Mouse (Mus musculus) urinary bladder, postnatal 36 days (tissue): Measurements from ENCODE around the gene Gucy1a1.

ENCODE experiments used
- DNase-seq, 2 experiments: peaks; one replicate each; pipeline ENCODE4 v3.0.0; 2022; ENCODE audit warnings: low spot score in 2 of 2, mixed read lengths in 1 of 2

Gene Gucy1a1

DNA sequence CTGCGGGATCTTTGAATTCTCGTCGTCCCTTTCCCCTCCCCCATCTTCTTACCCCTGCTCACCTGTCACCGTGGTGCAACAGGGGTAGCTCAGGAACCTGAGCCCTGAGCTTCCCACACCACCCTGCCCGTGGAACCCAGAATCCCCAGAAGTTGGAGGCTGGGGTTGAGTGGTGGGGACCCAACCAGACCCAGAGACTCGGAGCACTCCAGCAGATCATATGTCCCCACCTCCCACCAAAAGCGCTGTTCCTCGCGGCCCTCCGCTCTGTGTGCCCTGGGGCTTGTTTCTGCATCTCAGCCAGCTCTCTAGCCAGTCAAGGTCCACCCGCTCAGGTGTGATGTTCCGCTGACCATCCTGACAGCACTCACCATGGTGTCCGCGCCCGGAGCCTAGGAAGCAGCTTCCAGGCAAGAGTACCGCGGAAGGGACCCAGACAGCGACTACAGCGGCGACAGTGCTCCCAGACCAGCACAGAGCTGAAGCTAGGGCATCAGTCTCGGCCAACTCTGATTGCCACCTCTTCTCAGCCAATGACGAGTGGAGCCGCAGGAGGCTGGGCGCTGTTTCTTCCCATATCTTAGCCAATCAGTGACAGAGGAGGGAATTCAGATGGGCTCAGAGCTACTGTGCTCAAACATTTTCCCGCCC is 71.3 kb downstream of the Gucy1a1 start, which contains the start of gene Gucy1b1:
Gene Gucy1b1 (minus strand): TSS at position 489 of the 651 bp plus-strand sequence.
- DNase-seq = peak; percentile 3 to 38

DNA sequence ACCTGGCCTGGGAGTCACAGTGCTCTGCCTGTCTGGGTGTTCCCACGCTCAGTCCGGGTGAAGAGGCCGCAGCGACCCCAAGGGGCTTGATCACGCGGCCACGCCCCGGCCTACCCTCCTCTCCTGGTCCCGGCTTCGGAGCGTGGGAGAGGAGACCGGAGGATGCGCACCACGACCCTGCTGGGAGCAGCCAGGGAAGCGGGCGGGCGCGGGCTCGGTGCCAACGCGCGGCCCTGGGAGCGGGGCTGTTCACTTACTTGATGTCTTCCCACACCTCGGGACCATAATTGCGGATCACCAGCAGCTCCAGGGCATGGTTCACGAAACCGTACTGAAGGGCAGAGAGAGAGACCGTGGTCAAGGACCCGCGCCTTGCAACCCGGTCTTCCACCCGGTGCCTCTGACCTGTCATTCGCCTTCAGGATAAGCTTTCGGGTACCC is 71.8 kb downstream of the Gucy1a1 start:
- DNase-seq = peak; percentile 2 to 10

DNA sequence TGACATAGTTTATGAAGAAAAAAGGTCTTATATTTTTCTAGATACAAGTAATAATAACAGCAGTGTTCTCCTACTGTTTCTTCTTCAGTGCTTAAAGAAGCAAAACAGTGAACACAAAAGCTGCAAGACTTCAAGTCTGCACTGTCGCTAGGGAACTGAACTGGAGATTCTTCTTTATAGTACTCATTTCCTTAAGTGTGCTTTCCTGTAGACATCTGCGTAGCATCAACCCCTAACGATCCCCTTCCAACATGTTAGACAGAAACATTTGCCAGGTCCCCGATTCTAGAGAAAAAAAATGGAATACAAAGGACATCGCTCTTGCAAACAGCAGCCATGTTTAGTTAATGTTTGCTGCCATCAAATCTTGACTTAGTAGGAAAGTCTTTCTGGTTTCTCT is 77.8 kb downstream of the Gucy1a1 start:
- no peak for DNase-seq

DNA sequence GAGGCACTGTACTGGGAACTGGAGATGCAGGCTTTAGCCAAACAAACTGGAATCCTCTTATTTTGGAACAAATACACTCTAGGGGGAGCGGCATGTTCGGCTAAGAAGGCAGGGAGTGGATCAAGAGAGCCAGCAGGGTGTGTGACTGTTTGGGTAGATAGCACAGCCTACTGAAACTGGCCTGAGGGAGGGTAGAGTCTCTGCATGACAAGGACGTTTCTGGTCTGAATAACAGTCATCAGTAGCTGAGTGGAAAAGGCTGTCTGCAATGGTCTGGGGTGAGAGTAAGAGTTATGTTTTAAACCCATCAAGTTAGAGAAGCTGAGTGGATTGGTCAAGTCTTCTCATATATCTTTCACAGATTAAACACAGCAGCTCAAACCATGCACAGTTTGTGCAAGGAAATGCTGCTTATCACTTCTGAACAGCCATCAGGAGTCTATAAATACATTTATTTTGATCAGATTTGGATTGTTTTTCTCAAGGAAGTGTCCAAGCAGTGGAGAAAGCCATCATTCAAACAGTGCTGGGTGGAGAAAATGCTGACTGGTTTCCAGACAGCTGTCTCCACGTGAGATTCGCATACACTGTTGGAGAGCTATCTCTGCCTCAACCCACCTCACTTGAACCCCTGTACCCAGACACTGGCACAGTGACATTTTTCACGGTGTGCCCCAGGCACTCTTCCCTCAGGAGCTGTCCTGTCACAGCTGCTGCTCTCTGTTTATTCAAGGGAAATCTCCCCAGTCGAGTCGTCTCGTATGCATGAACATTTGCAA is 84.0 kb downstream of the Gucy1a1 start:
- DNase-seq = no peak

DNA sequence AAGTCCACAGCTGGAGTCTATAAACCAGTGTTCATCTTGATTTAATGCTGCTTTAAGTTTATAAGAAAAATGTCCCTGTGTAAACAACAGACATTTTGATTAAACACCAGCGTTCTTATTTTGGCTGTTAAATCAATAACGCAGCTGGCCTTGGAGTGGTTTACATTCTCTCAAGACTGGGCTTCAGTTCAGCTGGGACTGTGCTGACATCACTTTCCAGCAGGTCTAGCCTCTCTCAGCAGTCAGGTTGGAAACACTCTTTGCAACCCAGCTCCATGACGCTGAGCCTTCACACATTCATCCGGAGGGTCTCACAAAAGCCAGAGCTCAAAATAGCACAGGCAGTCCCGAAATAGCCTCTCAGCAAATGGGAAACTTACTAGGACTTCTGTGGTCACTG is 88.4 kb downstream of the Gucy1a1 start:
- DNase-seq = no peak

DNA sequence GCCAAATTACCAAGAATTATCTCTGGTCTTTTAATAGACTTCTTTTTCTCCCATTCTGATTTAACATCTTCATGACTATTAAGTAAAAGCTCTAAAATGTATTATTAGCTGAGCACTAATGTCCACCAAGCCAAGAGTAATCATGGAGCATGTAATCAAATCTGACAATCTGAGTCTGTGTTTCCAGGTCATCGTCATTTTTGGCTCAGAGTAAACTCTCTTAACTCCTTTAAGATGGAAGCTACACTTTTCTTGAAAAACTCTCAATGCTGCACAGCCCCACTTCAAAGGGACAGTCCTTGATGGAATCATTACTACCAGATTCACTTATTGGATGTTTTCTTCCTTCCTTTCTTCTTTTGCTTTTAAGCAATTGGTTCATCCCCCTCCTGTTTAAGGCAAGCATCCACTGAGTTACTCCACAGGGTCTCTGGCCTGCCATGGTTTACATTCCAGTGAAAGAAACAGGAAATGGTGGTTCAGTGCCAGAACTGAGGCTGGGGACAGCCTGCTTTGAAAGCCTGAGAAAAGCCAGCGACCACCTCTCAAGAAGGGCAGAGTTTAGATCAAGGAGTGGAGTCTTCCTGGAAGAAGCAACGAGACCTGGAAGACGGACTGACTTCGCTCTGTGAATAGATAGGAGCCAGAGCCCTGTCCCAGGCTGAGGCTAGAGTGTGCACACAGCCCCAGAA is 91.2 kb downstream of the Gucy1a1 start:
- DNase-seq = no peak

DNA sequence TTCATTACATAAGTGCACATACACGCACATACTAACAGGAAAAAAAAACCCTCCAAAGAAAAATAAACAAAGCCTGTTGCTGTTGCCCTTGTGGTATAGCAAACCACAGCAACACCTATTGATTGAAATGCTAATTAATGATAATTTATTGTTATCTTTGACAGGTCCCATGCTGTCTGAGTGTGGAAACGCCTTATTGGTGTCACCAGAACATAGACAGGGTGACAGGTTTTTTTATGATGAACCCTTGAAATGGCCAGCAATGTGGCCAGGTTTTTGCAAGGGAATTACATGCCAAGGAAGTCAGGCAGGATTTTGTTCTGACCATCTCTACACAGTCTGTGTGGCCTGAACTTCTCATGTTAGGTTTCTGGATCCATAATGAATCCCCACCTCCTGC is 93.6 kb downstream of the Gucy1a1 start:
- DNase-seq = no peak

DNA sequence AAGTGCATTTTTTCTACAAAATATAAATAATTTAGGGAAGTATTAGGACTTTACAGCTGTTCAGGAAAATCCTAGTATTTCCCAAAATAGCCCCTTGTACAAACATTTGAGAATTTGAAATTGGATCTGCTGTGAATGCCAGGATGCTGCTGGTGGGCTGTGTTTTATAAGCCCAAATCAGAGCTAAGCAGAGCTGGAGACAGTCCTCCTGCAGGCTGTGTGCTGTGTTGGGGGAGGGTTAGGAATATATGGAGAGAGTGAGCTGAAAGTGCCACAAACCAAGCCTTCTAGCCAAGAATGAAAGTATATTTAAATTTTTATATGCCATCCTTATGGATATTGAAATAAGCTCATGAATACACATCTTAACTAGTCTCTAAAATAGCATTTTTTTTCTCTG is 94.1 kb downstream of the Gucy1a1 start:
- no peak for DNase-seq

DNA sequence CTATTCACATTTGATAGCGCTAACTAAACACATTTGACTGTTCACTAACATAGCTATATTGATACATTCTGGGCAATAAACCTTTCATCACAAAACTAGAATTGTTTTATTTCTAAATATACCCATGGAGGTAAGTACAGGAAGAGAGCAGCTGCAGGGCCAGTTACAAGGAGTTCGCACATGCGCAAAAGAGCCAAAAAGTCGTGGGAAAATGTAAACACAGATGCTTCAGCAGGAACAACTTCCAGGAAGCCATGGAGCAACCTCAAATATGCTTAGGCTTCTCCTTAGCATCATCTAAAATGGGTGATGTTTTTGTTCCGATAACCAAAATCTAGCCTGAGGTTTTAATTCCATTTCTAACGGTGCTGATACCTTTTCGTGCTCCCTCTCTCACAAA is 96.9 kb downstream of the Gucy1a1 start:
- DNase-seq = no peak

DNA sequence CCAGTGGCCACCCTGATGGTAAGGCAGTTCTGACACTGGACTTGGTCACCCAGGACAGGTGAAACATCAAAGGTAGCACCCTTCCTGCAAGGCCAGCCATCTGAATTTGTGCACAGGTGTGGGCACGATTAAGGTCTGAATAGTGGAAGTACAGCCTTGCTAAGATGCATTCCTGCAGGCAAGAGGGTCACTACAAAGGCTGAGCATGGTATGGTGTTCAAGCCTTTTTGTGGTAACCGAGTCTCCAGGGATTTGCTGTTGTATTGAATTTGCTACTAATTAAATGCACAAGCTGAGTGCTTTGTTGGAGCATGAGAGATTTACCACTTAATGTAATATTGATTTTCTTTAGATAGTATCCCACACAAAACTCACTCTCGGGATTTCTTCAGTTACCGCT is 97.5 kb downstream of the Gucy1a1 start:
- no peak for DNase-seq

DNA sequence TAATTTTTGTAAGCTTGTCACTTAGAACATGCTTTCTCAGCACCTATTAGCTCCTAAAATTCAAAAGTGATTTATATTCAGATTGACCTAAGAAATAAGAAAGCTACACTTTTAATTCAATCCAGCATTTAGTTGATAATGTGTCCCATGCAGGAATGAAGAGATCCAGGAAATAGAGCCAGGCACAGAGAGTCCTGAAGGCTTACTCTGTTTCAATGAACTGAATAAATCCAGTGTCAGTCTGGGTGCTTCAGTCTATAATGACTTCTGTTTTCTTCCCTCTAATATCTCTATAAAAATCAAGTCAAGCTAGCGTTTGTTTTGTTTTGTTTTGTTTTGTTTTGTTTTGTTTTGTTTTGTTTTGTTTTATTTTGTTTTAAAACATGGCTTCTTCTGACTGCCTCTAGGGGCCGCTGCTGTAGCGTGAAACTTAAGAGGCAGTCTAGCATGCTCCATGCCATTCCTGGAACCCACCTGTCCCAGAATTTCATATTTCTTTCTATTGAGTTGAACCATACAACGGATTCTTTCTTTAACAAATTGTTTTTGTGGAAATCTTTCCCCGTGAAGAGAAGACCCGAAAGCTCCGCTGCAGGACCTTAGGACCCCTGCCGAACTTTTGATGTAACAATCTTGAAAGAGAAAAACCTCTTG is 98.4 kb downstream of the Gucy1a1 start:
- peak in 1 of 2 experiments; percentile 17 for DNase-seq

DNA sequence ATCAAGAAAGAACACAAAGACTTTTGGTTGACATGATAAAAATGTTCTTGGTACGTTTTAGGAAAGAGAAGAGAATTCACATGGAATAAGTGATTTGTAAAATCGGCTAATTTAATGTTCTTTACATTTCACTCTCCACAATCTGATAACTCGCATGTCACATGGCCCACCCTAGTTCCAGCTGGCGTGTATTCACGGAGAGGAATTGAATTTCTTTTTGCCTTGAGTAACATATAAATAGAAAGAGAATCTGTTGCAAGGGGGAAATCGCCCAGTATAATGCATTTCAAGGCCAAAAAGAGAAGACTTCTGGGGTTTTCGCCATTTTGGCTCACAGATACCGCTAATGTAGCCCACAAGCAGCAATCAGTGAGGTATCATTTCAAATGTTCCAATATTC is 99.5 kb downstream of the Gucy1a1 start:
- DNase-seq = no peak

DNA sequence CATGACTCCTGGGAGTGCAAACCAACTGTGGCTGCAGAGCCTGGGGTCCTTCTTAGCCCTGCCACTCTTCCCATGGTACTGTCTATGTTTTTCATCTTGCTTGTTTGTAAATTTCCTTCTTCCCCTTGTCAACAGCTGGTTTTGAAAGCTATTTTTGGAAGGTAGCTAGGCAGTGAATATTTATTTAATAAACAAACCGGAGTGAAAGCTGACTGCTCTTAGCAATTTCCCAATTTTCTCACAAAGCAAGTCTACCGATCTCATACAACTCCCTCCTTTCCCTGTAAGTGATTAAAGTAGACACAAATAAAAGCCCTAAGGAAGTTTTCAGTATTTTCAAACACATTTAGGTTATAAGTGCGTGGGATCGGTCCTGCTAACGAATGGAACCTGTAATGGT is 100.7 kb downstream of the Gucy1a1 start:
- no peak for DNase-seq

DNA sequence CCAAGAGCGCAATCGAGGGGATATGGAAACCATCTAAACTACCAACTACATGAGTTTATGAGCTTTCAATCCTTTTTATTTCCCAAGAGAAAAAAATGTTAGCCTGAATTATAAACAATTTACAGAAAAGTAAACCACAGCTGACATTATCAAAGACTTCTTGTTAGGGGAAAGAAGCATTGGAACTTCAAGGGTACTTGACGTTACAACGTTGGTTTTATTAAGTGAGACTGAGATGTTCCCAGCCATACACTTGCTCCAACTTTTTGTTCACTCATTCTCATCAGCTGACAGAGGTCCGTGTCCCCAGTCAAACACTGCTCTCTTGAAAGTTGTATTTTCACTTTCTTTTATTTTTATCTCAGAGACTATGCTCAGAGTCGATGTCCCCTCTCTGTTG is 101.9 kb downstream of the Gucy1a1 start:
- no peak for DNase-seq
